Mouse (Mus musculus): ENCODE data around the gene Csf2. TPM values are rescaled to one million over a fixed set of nuclear protein-coding genes. Genes with fewer than 3 reads are reported as not detected.

Gene Csf2
- polyA plus RNA-seq, 1 experiment from 2014 or later = 0.70 TPM

- Histone ChIP-seq H3K27me3 (no peaks in the 10 kb centered on the region), H3K4me3 (no peak overlapping the region), H3K9me3 (no peaks in the 10 kb centered on the region), H3K36me3 (no peaks in the 10 kb centered on the region), H3K4me1 (no peaks in the 10 kb centered on the region), H3K9ac (no peak overlapping the region), H3K27ac (no peak overlapping the region), H3K4me2 (no peak overlapping the region)
- WGBS = 42% methylated on average over 2 of the region's 2 CpGs
- no peak for ATAC-seq (ENCODE audit: borderline replicate concordance, extremely low read depth, low FRiP score, low TSS enrichment)
Measured at GRCm38 (mm10) chr11:54264542-54264941, 15.1 kb upstream of the Csf2 start.

GRCm38 (mm10) chr11:54263405-54264031, 14.1 kb upstream of the Csf2 start:
- no peak overlapping the region for H3K4me3 ChIP-seq
- no peaks in the 10 kb centered on the region for H3K9me3 ChIP-seq
- H3K9ac ChIP-seq = no peak overlapping the region
- H3K4me2 ChIP-seq = no peak overlapping the region
- 19% methylated on average over 1 of the region's 1 CpGs for WGBS
- ATAC-seq (ENCODE audit: borderline replicate concordance, extremely low read depth, low FRiP score, low TSS enrichment) = no peak
- no peaks in the 10 kb centered on the region for H3K27me3 ChIP-seq
- no peaks in the 10 kb centered on the region for H3K4me1 ChIP-seq
- no peaks in the 10 kb centered on the region for H3K36me3 ChIP-seq
- no peak overlapping the region for H3K27ac ChIP-seq

DNA sequence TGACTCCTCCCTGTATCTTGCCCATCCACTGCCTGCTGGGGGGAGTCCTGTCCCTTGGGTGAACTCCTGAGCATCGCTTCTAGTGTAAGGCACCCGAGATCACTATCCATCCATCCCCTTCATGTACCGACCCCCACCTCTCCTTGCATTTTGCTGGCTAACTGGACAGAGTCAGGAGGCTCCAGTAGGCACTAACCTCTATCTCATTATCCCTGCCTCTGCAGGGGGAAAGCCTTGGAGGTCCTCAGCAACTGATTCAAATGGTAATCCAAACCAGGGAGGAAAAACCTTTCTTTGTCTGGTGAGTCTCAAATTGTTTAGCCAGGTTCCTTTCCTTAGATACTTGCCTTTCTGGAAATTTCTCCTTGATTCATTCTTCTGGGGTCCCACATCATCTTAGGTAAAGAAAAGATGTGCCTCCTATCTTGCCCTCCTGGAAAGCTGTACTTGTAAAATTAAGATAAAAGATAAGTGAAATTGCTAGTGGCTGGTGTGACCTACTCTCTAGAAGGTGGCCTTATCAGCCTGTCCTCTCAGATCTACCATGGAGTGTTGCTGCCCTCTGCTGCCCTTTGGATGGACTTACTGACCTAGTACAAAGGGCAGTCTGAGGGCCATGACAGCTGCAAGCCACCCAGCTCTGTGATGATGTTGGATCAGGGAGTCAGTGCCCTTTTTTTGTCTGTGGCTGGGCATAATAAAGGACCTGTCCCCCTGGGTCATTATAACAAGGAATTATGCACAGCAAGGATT, 7.3 kb upstream of the Csf2 start:
- no peaks in the 10 kb centered on the region for H3K9me3 ChIP-seq
- no peak overlapping the region for H3K27ac ChIP-seq
- H3K4me2 ChIP-seq = no peak overlapping the region
- no peaks in the 10 kb centered on the region for H3K36me3 ChIP-seq
- ATAC-seq (ENCODE audit: borderline replicate concordance, extremely low read depth, low FRiP score, low TSS enrichment) = no peak
- WGBS = 61% methylated on average over 3 of the region's 3 CpGs
- H3K9ac ChIP-seq = no peak overlapping the region
- no peaks in the 10 kb centered on the region for H3K4me1 ChIP-seq
- no peaks in the 10 kb centered on the region for H3K27me3 ChIP-seq
- H3K4me3 ChIP-seq = no peak overlapping the region

DNA sequence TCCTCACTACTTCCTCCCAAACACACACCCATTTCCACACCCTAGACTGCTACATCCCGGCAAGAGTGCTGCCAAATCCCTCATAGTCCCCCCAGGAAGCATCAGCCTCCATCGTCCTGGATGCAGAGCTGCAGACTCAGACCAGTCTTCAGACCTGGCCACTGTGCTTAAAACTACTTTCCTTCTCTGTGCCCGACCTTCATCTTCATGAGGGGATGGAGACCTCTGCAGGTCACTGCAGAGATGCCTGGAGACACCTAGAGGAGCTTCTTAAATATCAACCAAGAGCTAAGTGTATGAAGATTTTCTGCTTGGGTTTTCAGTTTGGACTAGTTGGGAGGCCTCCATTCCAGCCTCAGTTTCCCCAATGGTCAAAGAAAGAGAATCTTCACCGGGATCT, 4.6 kb upstream of the Csf2 start:
- no peaks in the 10 kb centered on the region for H3K9me3 ChIP-seq
- no peaks in the 10 kb centered on the region for H3K36me3 ChIP-seq
- no peak overlapping the region for H3K9ac ChIP-seq
- no peaks in the 10 kb centered on the region for H3K27me3 ChIP-seq
- no peak overlapping the region for H3K27ac ChIP-seq
- WGBS = 30% methylated on average over 4 of the region's 4 CpGs
- peaks cover 15% of the 10 kb centered on the region; the same call in 1 of the 2 replicates for H3K4me1 ChIP-seq
- no peak for ATAC-seq (ENCODE audit: borderline replicate concordance, extremely low read depth, low FRiP score, low TSS enrichment)
- H3K4me2 ChIP-seq = no peak overlapping the region
- H3K4me3 ChIP-seq = no peak overlapping the region

GRCm38 (mm10) chr11:54250575-54250974, 1.1 kb upstream of the Csf2 start:
- peak overlapping the region; percentile 80 for H3K27ac ChIP-seq

DNA sequence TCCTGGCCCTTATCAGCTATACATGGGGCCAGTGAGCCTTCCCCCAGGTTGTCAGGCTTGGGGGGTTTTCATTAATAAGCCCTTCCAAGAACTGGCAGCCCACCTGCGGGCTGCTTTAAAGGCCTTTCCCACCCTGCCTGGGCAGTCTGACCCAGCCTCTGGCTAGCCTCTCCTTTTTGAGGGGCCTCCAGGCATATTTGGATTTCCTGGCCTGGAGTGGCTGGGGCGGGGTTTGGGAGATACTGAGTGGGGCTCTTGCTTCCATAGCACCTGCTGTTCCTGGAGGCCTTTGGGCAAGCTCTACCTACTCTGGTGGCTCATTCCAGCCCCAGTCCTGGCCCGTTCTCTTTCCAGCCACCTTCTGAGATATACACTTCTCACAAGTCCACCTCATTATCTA, 281 bp upstream of the Csf2 start:
- peak overlapping the region; percentile 80 for H3K27ac ChIP-seq
- 0 out of 2 replicates have a peak, but pooled peaks have one; percentile 39 for ATAC-seq (ENCODE audit: borderline replicate concordance, extremely low read depth, low FRiP score, low TSS enrichment)
- H3K27me3 ChIP-seq = no peaks in the 10 kb centered on the region
- no peak overlapping the region for H3K4me3 ChIP-seq
- no peaks in the 10 kb centered on the region for H3K9me3 ChIP-seq
- WGBS = 57% methylated on average over 3 of the region's 3 CpGs
- H3K4me2 ChIP-seq = peak overlapping the region; percentile 22
- no peaks in the 10 kb centered on the region for H3K36me3 ChIP-seq
- H3K9ac ChIP-seq = no peak overlapping the region
- peaks cover 41% of the 10 kb centered on the region; the same call in 1 of the 2 replicates for H3K4me1 ChIP-seq

More at GRCm38 (mm10) chr11:54250575-54250974, 1.1 kb upstream of the Csf2 start:
- 86% methylated on average over 11 of the region's 11 CpGs for WGBS
- Histone ChIP-seq H3K4me1 (peaks cover 35% of the 10 kb centered on the region; the same call in 1 of the 2 replicates), H3K4me3 (no peak overlapping the region), H3K36me3 (no peaks in the 10 kb centered on the region), H3K9me3 (no peaks in the 10 kb centered on the region), H3K4me2 (peak overlapping the region; percentile 13; the same call in 1 of the 2 replicates), H3K9ac (no peak overlapping the region), H3K27me3 (no peaks in the 10 kb centered on the region)
- peak; percentile 63 for ATAC-seq (ENCODE audit: borderline replicate concordance, extremely low read depth, low FRiP score, low TSS enrichment)

- Histone ChIP-seq H3K4me1 (peaks cover 41% of the 10 kb centered on the region; the same call in 1 of the 2 replicates), H3K4me3 (no peak overlapping the region), H3K9me3 (no peaks in the 10 kb centered on the region), H3K27ac (peak overlapping the region; percentile 75), H3K36me3 (no peaks in the 10 kb centered on the region), H3K27me3 (no peaks in the 10 kb centered on the region), H3K9ac (no peak overlapping the region), H3K4me2 (no peak overlapping the region)
- ATAC-seq (ENCODE audit: borderline replicate concordance, extremely low read depth, low FRiP score, low TSS enrichment) = 0 out of 2 replicates have a peak, but pooled peaks have one; percentile 33
- 51% methylated on average over 10 of the region's 10 CpGs for WGBS
Measured at GRCm38 (mm10) chr11:54247251-54247950, 2.1 kb downstream of the Csf2 start.

DNA sequence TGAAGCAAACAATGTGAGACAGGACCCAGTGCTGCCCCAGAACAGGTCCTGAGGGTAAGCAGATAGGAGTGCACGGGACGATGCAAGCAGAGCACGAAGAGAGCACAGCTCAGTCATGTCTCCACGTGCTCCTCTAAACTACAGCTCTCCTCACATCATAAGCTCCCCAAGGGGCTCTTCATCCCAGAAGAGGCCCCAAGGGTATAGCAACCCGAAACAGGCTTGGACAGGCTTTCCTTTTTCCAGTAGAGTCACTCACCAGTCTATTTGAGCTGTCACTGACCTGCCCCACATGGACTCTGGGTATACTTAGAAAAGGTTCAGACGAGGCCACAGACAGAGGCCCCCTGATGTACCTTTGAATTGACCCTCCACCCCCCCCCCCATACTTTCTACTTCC, 5.0 kb downstream of the Csf2 start:
- Histone ChIP-seq H3K4me1 (peaks cover 29% of the 10 kb centered on the region; the same call in 1 of the 2 replicates), H3K4me2 (no peak overlapping the region), H3K27ac (no peak overlapping the region), H3K9ac (no peak overlapping the region), H3K9me3 (no peaks in the 10 kb centered on the region), H3K36me3 (no peaks in the 10 kb centered on the region), H3K4me3 (no peak overlapping the region), H3K27me3 (no peaks in the 10 kb centered on the region)
- 60% methylated on average over 6 of the region's 6 CpGs for WGBS
- ATAC-seq (ENCODE audit: borderline replicate concordance, extremely low read depth, low FRiP score, low TSS enrichment) = no peak

DNA sequence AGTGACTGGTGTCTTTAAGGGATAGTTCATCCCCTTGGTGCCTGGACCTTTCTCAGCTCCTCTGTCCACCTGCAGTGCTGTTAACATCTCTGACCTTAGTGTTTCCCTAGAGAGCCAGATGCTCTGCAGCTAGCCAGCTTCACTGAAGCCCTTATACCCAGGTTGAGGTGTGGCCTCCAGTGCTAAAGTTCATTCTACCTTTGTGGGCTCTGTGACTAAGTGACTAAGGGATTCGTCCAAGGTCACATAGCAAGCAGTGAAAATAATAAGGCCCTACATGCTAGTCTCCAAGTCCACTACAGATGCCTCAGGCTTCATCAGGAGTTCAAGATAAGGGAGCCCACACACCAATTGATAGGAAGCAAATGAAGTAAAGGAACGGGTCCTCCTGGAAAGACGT, 7.0 kb downstream of the Csf2 start:
- Histone ChIP-seq H3K27me3 (no peaks in the 10 kb centered on the region), H3K4me1 (peaks cover 12% of the 10 kb centered on the region; the same call in 1 of the 2 replicates), H3K9me3 (no peaks in the 10 kb centered on the region), H3K4me3 (no peak overlapping the region), H3K36me3 (no peaks in the 10 kb centered on the region), H3K4me2 (no peak overlapping the region), H3K27ac (no peak overlapping the region), H3K9ac (no peak overlapping the region)
- 70% methylated on average over 3 of the region's 3 CpGs for WGBS
- ATAC-seq (ENCODE audit: borderline replicate concordance, extremely low read depth, low FRiP score, low TSS enrichment) = no peak

- 57% methylated on average over 2 of the region's 2 CpGs for WGBS
- no peak overlapping the region for H3K27ac ChIP-seq
- H3K36me3 ChIP-seq = no peaks in the 10 kb centered on the region
- no peak for ATAC-seq (ENCODE audit: borderline replicate concordance, extremely low read depth, low FRiP score, low TSS enrichment)
- H3K9ac ChIP-seq = no peak overlapping the region
- H3K9me3 ChIP-seq = no peaks in the 10 kb centered on the region
- H3K27me3 ChIP-seq = no peaks in the 10 kb centered on the region
- H3K4me2 ChIP-seq = no peak overlapping the region
- 0 out of 2 replicates have a peak, but pooled peaks cover 3% of the 10 kb centered on the region for H3K4me1 ChIP-seq
- no peak overlapping the region for H3K4me3 ChIP-seq
Measured at GRCm38 (mm10) chr11:54236939-54237338, 12.5 kb downstream of the Csf2 start.

DNA sequence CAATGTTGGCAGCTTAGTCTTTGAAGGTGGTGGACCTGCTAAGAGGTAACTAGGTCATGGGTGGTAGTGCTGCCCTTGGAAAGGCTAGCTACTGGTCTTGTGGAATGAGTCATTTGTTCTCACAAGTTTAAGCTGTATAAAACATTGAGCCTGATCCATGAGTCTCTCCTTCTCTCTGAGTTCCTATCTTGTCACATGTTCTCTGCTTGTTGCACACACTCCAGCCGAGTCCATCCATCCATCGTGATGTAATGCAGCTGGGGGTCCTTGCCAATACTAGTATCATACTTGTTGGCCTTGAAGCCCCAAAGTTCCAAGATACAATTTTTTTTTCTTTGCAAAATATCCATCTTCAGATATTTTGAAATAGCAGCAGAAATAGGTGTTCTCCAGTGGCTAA, 22.0 kb downstream of the Csf2 start:
- Histone ChIP-seq H3K27me3 (no peaks in the 10 kb centered on the region), H3K4me2 (no peak overlapping the region), H3K9ac (no peak overlapping the region), H3K27ac (no peak overlapping the region), H3K9me3 (no peaks in the 10 kb centered on the region), H3K4me1 (no peaks in the 10 kb centered on the region), H3K36me3 (no peaks in the 10 kb centered on the region), H3K4me3 (no peak overlapping the region)
- no peak for ATAC-seq (ENCODE audit: borderline replicate concordance, extremely low read depth, low FRiP score, low TSS enrichment)
- WGBS = 85% methylated on average over 2 of the region's 2 CpGs
